Mouse (Mus musculus): ENCODE measurements around the gene Frrs1.

- TF ChIP-seq CTCF (conservative IDR thresholded peaks at IDR 0.05; ENCODE audit: low read length) (no peak), POU5F1 (IDR thresholded peaks at IDR 0.05; ENCODE audit: borderline replicate concordance, low read length) (no peak), NANOG (IDR thresholded peaks at IDR 0.05; ENCODE audit: borderline replicate concordance, low read length) (no peak)
Observed at GRCm38 (mm10) chr3:116892872-116893271, 33.6 kb downstream of the Frrs1 start.

Data from E14TG2a.4 (cell line).